Mouse (Mus musculus): ENCODE measurements around the gene Nxpe4. TPM values are rescaled to one million over a fixed set of nuclear protein-coding genes. Genes with fewer than 3 reads are reported as not detected.

The Nxpe4 gene
- total and polyA plus RNA-seq, 3 experiments = 9.2 to 14.9 TPM; not detected in 1

- peaks cover 3 to 16% of the 10 kb centered on the region in 2 experiments for H3K36me3 ChIP-seq (ENCODE audit: control insufficient read depth in 1 of 2, insufficient read depth in 2 of 2, low read length in 2 of 2)
- H3K4me3 ChIP-seq (ENCODE audit: control insufficient read depth in 1 of 2, insufficient read depth in 1 of 2, low read depth in 2 of 2, low read length in 2 of 2) = no peak overlapping the region
- H3K27ac ChIP-seq (ENCODE audit: control insufficient read depth, low read depth, low read length) = peak overlapping the region; percentile 81
- peak; percentile 70 for DNase-seq (ENCODE audit: low read depth, low spot score)
- H3K9me3 ChIP-seq (replicated peaks; ENCODE audit: insufficient read depth, low read length) = no peaks in the 10 kb centered on the region
- peaks cover 7 to 10% of the 10 kb centered on the region in 2 experiments for H3K4me1 ChIP-seq (ENCODE audit: control insufficient read depth in 1 of 2, insufficient read depth in 2 of 2, low read length in 2 of 2)
- TF ChIP-seq RAD21 (IDR thresholded peaks at IDR 0.05; ENCODE audit: low read depth, low read length) (no peak), POLR2AphosphoS2 (IDR thresholded peaks at IDR 0.05; ENCODE audit: low read length) (no peak), TCF12 (IDR thresholded peaks at IDR 0.05; ENCODE audit: low read depth, low read length) (peak; percentile 68), ZC3H11A (IDR thresholded peaks at IDR 0.05; ENCODE audit: low read depth, low read length) (0 out of 2 replicates have a peak, but pooled peaks have one; percentile 1), RCOR1 (IDR thresholded peaks at IDR 0.05; ENCODE audit: low read depth, low read length) (peak; percentile 69), ZNF384 (IDR thresholded peaks at IDR 0.05; ENCODE audit: low read depth, low read length) (peak; percentile 70), USF2 (IDR thresholded peaks at IDR 0.05; ENCODE audit: borderline replicate concordance in 1 of 2, insufficient read depth in 1 of 2, low read depth in 1 of 2, low read length in 2 of 2) (no peak), SIN3A (IDR thresholded peaks at IDR 0.05; ENCODE audit: low read length) (peak; percentile 64), NRF1 (IDR thresholded peaks at IDR 0.05; ENCODE audit: insufficient read depth, low read depth, low read length, poor library complexity, severe bottlenecking) (no peak), EP300 (IDR thresholded peaks at IDR 0.05; ENCODE audit: low read depth in 1 of 2, low read length in 2 of 2) (peak; percentile 61 to 84), MYB (IDR thresholded peaks at IDR 0.05; ENCODE audit: low read depth, low read length) (no peak), CHD2 (IDR thresholded peaks at IDR 0.05; ENCODE audit: low read length) (no peak), ETS1 (IDR thresholded peaks at IDR 0.05; ENCODE audit: low read depth, low read length) (peak; percentile 76), MXI1 (IDR thresholded peaks at IDR 0.05; ENCODE audit: low read depth, low read length) (0 out of 2 replicates have a peak, but pooled peaks have one; percentile 41), HCFC1 (IDR thresholded peaks at IDR 0.05; ENCODE audit: low read depth, low read length) (peak; percentile 19; the same call in 1 of the 2 replicates), GATA1 (IDR thresholded peaks at IDR 0.05; ENCODE audit: low read depth, low read length) (peak; percentile 91), MYC (IDR thresholded peaks at IDR 0.05; ENCODE audit: low read depth, low read length) (no peak), BHLHE40 (IDR thresholded peaks at IDR 0.05; ENCODE audit: borderline replicate concordance, low read depth, low read length) (peak; percentile 72; the same call in 1 of the 2 replicates), GABPA (IDR thresholded peaks at IDR 0.05; ENCODE audit: low read depth, low read length) (no peak)
- H3K9ac ChIP-seq (ENCODE audit: control insufficient read depth, low read depth, low read length, poor library complexity, severe bottlenecking) = peak overlapping the region; percentile 24; the same call in 1 of the 2 replicates
- H3K79me2 ChIP-seq (ENCODE audit: control insufficient read depth, insufficient read depth, low read length, poor library complexity) = no peaks in the 10 kb centered on the region
- H3K27me3 ChIP-seq (ENCODE audit: control insufficient read depth in 1 of 2, insufficient read depth in 2 of 2, low read length in 2 of 2) = no peaks in the 10 kb centered on the region
These were observed 212.5 kb downstream of the Nxpe4 start for GRCm38 (mm10) chr9:48374357-48374756.

DNA sequence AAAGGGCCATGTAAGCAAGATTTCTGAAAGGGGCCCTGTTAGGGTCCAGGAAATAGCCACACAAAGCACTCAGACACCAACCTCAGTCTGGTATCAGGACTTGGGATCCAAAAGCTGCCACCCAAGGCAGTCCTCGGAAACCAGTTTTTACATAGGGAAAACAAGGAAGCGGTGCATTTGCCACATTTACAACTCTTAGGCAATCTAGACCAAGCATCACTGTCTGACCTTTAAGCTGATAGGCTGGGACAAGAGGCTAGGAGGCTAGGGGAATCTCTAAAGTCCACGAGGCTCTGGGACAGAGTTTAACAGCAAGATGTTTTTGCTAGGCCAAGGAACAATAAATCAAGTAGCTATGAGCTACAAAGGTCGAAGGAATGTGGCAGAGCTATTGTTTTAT lies 226.6 kb downstream of the Nxpe4 start:
- Histone ChIP-seq H3K9ac (ENCODE audit: control insufficient read depth, low read depth, low read length, poor library complexity, severe bottlenecking) (no peak overlapping the region), H3K4me3 (ENCODE audit: control insufficient read depth in 1 of 2, insufficient read depth in 1 of 2, low read depth in 2 of 2, low read length in 2 of 2) (no peak overlapping the region), H3K4me1 (ENCODE audit: control insufficient read depth in 1 of 2, insufficient read depth in 2 of 2, low read length in 2 of 2) (no peaks in the 10 kb centered on the region), H3K36me3 (ENCODE audit: control insufficient read depth in 1 of 2, insufficient read depth in 2 of 2, low read length in 2 of 2) (no peaks in the 10 kb centered on the region; a peak in 1 of 4 replicates), H3K9me3 (replicated peaks; ENCODE audit: insufficient read depth, low read length) (no peaks in the 10 kb centered on the region), H3K27ac (ENCODE audit: control insufficient read depth, low read depth, low read length) (no peak overlapping the region), H3K79me2 (ENCODE audit: control insufficient read depth, insufficient read depth, low read length, poor library complexity) (no peaks in the 10 kb centered on the region), H3K27me3 (ENCODE audit: control insufficient read depth in 1 of 2, insufficient read depth in 2 of 2, low read length in 2 of 2) (no peaks in the 10 kb centered on the region)
- no peak for TF ChIP-seq SMC3 (IDR thresholded peaks at IDR 0.05; ENCODE audit: low read depth, low read length)
- TF ChIP-seq HCFC1 (IDR thresholded peaks at IDR 0.05; ENCODE audit: low read depth, low read length) = no peak
- TF ChIP-seq TCF12 (IDR thresholded peaks at IDR 0.05; ENCODE audit: low read depth, low read length) = no peak
- TF ChIP-seq ZKSCAN1 (IDR thresholded peaks at IDR 0.05; ENCODE audit: low read depth, low read length) = no peak
- no peak for TF ChIP-seq MAFK (IDR thresholded peaks at IDR 0.05; ENCODE audit: borderline replicate concordance, low read depth, low read length)
- TF ChIP-seq MXI1 (IDR thresholded peaks at IDR 0.05; ENCODE audit: low read depth, low read length) = no peak
- no peak for TF ChIP-seq POLR2AphosphoS5 (IDR thresholded peaks at IDR 0.05; ENCODE audit: borderline replicate concordance, low read depth, low read length)
- DNase-seq (ENCODE audit: low read depth, low spot score) = no peak
